Mouse (Mus musculus): Measurements from ENCODE around the gene Stpg4.

Gene Stpg4

DNA sequence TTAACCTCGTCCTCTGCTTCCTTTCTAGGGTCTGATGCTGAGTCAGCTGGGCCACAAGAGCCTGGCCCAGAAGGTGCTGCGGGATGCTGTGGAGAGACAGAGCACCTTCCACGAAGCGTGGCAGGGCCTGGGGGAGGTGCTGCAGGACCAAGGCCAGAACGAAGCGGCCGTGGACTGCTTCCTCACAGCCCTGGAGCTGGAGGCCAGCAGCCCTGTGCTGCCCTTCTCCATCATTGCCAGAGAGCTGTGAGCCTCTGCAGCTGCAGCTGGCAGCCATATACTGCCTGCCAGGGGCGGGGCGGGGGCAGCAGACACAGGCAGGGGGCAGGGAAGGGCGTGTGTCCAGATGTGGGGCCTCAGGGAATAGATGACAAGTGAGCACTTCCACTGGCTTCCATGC is 47.7 kb downstream of the Stpg4 start:
- no peak for DNase-seq (ENCODE audit: extremely low spot score, low read depth, low spot score)

DNA sequence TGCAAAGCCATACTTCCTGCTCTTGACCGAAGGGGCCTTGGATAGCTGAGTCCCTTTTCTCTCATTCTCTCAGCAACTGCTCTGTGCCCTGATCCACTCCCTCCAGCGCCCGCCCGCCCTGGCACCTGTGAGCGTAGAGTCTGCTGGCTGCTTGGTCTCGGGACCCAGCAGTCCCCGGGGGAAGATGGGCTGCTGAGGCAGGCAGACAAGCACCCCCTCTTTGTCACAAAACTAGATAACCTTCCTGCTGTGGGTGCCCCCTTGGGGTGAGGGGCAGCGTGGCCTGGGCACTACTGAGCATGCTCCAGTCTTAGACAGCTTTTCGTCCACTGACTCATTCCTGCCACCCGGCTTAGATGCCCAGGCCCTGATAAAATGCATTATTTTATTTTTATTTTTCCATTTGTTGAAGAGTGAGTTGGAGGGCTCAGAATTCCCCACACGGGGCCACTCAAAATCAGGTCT is 48.3 kb downstream of the Stpg4 start:
- no peak for DNase-seq (ENCODE audit: extremely low spot score, low read depth, low spot score)

DNA sequence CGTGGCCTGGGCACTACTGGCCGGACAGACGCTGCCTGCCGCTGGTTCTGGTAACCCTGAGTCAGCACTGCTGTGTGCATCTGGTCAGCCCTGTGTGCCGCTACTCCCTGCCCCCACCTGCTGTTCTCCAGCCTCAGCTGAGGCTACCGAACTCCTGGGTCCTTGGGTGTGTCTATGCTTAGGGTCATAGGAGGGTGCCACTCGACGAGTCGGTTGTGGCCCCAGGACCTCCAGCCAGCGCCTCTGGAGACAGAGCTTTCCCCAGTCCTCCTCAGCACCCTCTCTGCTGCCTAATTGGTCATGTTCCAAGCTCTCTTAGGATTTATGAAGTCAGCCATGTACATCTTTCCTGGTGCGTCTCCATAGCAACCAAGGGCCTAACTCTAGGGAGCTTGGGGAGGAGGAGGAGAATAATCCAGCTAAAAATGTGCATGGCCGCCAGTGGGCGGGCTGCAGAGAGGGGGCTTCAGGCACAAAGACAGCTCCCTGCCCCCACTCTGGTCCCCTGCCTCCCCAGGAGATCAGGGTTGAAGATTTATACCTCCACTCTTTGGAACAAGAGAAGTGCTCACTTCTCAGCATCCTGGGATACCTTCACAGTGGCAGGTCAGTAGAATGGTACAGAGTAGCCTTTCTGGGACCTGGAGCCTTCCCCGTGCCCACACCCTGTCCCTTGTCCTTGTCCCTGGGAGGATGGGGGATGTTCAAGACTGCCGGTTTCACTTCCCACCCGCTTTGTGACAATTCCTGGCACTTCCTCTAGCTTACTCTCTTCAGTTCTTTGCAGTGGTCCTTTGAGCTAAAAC is 49.0 kb downstream of the Stpg4 start:
- no peak for DNase-seq (ENCODE audit: extremely low spot score, low read depth, low spot score)

DNA sequence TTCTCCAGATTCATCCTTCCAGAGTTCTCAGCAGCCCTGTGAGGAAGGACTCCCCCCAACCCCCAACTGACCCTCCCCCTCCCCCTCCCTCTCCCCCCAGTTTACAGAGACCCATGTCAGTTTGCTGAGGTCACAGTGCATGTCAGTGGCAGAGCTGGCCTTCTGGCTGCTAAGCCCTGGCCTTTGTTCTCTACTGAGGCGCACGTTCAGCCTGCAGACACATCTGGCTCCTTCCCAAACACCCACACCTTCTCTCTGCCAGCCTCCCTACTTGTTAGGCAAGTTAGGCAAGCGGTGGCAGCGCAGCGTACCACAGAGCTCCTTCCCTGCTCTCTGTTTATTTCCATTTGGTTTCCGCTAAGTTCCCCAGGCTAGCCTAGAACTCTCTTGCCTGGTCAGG is 50.0 kb downstream of the Stpg4 start:
- no peak for DNase-seq (ENCODE audit: extremely low spot score, low read depth, low spot score)

DNA sequence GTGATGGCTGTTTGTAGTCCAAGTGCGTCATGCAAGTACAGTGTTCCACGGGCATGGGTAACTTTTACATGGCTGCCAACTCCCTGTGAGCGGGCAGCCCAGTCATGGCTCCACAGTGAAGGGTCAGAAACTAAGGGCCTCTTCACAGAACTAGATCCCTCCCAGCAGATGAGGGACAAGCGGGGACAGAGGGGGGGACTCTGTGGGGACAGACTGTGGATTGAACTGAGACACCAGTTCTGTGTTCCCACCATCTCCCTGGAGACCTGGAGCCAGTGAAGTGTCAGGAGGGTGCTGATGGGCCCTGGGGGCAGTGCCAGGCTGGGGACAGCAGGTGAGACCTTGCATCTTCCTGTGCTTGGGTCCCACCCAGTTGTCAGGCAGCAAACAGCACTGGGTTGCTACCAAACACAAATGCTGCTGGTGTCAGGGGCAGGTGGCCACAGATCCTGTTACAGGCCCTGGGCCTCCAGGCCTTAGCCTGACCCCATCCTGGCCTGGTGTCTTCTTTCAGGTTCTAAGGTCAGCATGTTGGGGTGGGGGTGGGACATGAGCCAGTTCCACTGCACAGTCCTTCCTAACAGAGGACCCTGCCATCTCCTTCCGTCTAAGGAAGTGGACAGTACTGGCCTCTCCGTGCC is 50.6 kb downstream of the Stpg4 start:
- DNase-seq (ENCODE audit: extremely low spot score, low read depth, low spot score), result no peak

DNA sequence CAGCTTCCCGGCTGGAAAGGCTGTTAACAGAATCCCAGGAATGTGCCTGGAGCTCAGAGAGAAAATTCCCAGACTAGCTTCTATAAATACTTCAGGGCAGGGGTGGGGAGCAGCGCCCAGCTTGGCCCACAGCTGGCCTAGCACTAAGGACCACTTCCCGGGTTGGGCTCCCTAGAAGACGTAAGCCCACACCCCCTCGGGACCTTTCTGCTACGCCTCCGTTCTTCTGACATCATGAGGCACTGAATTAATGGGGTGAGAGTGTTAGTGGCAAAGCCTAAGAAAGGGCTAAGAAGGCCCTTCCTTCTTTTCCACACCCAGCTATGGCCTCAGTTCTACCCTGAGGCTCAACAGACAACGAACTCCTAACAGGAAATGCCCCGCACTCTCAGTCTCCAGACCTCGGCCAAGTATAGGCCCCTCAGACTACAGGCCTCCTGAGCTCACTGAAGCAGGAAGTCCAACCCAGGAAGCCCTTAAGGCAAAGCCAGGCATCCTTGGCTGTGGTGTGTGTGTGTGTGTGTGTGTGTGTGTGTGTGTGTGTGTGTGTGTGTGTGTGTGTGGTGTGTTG is 51.5 kb downstream of the Stpg4 start:
- no peak for DNase-seq (ENCODE audit: extremely low spot score, low read depth, low spot score)

DNA sequence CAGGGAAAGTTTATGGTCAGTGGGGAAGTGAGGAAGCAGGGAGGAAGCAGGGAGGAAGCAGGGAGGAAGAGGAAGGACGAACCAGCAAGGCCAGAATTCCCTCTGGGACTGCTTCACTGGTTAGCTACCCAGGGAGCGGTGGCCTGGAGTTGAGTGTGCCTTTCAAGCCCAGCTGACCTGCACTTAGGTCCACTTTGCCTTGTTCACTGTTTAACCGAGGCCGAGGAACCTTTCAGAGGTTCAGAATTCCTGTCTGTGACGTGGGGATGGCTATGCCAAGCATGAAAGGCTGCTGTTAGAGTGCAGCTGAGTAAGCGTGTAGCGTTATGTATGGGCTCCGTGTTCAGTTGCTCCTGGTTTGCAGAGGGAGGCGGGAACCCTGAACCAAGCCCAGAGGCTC is 54.2 kb downstream of the Stpg4 start:
- DNase-seq (ENCODE audit: extremely low spot score, low read depth, low spot score), result no peak

DNA sequence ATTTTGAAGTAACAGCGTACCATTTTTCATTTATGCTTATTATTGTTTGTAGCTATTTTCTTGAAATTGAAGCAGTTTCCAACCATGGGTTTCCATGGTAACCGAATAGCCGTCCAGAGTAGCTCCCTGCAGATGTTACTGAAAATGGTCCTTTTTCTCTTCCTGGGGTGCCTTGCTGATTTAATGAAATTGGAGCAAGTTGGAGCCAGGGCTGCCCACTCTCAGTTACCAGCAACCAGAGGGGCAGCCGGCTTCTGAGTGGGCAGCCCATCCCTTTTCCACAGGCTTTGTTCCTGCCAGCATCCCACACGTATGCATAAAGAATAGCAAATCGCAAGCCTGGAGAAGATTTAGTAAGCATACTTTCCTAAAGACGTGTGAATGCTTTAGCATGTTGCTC is 55.4 kb downstream of the Stpg4 start:
- no peak for DNase-seq (ENCODE audit: extremely low spot score, low read depth, low spot score)

DNA sequence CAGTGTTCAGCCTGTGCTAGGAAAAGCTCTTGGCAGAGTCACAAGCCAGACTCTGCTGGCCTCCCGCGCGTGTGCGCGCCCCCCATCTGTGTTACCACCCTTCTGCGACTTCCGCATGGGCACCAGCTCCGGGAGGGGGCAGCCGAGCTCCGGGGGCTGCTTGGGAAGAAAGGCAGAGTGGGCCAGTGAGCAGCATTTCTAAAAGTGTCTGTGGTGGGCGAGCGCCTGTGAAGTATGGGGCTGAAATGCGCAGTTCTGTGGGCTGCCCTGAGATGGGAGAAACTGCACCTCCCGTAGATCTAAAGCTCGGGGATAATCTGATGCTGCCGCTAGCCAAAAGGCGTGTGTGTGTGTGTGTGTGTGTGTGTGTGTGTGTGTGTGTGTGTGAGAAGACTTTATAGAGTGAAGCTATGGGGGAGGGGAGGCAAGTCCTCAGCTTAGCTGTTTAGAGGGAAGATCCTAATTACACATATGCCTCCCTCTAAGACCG is 58.2 kb downstream of the Stpg4 start:
- DNase-seq (ENCODE audit: extremely low spot score, low read depth, low spot score), result no peak

DNA sequence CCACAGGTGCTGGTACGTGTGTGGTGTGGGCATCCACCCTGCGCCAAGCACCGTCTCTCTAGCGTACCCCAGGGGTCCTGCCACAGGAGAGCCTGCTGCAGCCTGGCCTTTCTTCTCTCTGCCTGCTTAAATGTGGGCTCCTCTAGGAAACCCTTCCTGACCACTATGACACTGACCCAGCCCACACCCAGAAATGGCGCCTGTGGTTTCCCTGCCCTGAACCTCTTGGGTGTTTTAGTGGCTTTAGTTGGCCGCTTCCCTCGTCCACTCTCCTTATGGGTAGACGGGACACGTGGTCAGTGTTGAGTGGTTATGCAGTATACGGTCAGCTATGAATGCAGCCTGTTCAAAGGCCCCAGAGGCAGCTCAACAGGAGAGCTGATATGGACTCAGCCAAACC is 59.1 kb downstream of the Stpg4 start:
- DNase-seq (ENCODE audit: extremely low spot score, low read depth, low spot score), result no peak

DNA sequence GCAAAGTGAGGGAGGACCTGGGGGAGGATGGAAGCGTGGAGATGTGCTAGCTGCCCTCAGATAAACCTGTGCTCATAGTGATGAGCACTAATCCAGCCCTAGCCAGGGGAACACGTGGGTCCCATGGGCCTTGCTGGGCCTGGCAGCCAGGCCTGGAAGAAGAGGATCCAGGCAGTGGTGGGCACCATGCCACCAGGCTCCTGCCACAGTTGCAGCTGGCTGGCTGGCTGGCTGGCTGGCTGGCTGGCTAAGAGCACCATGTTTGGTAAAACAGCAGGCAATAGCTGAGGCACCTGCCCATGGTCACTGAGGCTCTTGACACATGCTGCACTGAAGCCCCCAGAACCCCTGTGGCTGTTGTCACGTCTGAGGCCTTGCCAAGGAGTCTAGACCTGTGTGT is 59.9 kb downstream of the Stpg4 start:
- no peak for DNase-seq (ENCODE audit: extremely low spot score, low read depth, low spot score)

DNA sequence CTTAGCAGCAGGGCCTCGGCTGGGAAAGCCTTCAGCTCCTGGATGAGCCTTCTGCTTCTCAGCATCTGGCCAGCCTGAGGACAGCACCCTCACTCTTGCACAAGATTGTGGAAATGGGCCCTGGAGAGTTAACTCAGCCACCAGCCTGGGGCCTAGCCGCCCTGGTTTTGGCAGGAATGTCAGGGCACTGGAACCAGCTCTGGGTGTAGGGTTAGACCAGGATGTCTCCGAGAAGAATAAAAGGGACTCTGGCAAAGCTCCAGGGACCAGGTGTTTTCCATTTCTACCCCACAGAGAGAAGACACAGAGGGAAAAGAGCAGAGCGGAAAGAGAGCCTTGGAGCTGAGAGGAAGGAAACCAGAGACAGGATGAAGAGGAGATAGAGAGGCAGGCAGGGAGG is 60.3 kb downstream of the Stpg4 start:
- DNase-seq (ENCODE audit: extremely low spot score, low read depth, low spot score), result no peak

DNA sequence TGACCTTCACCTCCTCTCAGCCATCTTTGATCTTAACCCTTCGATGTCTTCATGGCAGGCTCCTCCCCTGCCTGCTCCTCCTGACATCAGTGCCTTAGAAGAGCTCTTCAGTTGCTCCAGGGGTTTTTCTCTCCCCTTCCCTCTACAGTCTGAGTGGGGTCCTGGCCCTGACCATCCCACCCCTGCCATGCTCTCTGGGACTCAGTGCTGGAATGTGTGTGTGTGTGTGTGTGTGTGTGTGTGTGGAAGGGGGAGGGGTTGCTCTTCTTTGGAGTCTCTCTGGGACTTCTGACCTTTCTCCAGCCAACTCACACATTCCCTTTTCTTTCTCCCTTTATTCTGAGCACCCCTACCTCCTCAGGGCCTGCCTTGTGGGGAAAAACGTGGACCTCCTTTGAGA is 61.0 kb downstream of the Stpg4 start:
- DNase-seq (ENCODE audit: extremely low spot score, low read depth, low spot score), result no peak

DNA sequence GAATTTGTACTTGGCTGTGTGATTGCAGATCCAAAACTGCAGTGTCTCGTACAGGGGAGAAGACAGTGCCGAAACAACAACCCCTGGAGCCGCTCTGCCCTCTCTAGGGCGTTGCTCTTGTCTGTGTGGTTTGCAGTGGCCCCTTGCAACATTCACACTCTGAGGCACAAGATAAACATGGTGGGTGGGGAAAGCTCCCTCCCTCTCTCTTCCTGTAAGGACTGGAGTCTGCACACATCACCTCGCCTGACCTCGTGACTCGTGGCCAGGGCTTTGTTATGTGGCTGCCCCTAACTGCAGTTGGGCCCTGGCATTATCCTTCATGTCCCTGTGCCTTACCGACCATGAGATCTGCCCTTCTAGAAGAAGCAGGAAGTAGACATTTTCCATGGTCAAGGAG is 62.3 kb downstream of the Stpg4 start:
- DNase-seq (ENCODE audit: extremely low spot score, low read depth, low spot score), result no peak

DNA sequence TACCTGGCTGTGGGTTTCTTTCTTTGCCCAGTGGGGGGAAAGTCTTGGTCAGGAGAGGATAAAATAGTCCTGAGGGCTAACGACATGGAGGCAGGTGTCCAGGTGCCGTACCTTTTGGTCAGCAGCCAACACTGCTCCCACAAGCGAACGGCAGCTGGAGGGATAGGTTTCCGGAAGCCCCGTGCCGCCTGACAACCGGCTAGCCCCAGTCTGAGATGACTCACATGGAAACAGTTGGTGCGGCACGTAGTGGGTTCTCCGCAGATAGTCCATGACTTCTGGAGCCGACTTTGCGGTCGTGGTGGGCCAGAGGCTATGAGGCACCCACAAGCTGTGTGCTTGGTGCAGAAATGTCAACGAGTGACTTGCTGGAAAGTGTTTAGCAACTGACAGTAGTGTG is 63.4 kb downstream of the Stpg4 start:
- DNase-seq (ENCODE audit: extremely low spot score, low read depth, low spot score), result no peak

DNA sequence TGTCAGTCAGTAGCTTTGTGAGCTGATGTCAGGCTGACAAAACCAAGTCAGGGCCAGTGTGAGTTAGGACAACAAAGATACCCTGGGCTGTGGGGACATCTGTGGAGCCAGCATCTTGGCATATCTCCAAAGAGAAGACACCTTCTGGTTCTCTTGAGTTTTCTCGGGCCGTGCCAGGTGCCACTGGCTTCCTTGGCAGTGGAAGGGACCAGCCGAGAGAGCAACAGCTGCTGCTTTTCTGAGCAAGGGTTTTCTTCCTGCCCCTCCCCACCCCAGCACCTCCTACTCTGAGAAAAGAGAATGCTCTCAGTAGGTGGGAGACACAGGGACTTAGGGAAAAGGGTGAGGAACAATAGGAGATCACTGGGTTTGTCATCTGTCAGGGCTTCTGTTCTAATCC is 66.4 kb downstream of the Stpg4 start:
- DNase-seq (ENCODE audit: extremely low spot score, low read depth, low spot score), result no peak

DNA sequence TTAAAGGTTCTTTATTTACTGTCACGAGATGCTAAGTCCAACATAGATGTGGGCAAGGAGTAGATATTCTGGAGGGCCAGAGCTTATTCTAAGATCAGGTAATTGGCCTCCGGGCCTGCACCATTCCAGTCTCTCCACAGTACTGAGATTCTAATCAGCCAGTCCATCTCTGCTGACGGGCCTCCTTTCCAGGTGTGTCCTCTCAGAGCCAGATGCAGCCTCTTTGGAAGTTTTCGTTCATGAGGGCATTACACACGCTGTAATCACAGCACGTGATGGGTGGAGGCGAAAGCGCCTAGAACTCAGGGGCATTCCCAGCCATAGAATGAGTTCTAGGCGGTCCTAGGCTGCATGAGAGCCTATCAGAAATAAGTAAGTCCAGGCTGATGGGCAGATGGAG is 70.0 kb downstream of the Stpg4 start:
- DNase-seq (ENCODE audit: extremely low spot score, low read depth, low spot score), result no peak

DNA sequence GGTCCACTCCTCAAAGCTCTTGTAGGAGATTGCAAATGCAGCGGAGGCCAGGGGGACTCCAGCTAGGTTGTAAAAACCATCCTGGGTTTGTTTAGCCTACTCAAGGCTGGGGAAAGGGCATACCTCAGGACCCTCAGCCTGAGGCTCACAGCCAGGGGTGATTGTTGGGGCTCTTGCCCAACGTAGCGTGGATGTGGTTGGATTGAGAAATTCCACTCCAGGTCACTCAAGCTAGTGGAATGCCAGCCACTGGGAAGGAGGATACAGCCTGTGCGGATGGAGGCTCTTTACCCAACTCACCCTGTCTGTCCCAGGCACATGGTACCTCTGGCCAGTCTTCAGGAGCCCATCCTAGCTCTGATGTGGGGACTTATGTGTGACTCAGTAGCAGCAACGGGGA is 71.3 kb downstream of the Stpg4 start:
- DNase-seq (ENCODE audit: extremely low spot score, low read depth, low spot score), result no peak

DNA sequence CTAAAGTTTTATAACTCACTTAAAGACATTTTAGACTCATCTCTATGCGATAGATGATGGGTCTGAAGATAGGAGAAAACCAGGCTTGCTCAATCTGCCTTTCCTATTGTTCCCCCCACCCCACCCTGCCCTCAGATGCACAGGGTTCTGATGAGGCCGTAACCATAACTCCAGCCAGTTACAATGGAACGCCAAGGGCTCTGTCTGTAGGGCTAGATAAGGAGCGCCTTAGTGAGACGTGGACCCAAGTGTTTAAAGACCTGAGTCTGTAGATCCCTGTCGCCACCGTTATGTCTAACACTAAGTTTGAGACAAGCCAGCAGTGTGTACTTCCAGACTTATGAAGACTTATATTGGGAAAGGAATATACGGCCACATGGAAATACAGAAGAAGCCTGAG is 72.1 kb downstream of the Stpg4 start:
- no peak for DNase-seq (ENCODE audit: extremely low spot score, low read depth, low spot score)

DNA sequence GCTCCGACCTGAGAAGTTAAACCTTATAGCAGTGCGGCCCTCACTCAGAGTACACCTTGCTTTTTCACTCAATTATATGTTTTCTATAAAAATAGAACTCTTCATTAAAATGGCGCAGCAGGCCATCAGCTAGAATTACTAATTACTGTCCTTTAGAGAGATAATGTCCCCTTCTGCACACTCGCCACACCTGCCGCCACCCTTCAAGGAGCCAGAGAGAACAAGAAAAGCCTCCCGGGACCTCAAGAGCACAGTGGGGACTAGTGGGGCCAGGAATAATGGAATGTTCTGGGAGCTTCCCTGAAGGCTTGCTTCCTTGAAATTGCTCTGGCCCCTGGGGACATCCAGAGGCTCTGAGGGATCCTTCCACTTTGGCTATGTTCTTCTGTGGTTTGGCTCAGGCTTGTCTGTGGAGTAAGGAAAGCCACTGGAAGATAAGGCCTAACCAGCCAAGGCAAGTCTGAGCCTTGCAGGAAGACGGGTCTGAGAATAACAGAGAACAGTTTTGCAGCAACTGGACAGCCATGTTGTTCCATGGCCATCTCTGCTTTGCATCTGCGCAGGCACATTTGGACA is 73.7 kb downstream of the Stpg4 start:
- DNase-seq (ENCODE audit: extremely low spot score, low read depth, low spot score), result no peak

DNA sequence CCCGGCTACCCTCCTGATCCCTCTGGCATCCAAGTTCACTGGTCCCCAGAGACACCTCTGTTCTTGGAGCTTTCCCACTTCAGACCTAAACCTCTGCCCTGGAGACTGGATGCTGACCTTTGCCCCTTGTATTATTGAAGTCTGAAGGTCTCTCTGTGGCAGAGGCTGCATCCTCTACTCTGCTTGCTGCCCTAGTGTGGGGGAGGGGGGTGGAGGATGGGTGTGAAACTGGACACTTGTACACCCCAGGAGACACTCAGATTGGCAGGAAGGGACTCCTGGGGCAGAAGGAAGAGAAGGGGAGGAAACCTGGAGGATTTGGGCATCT is 74.7 kb downstream of the Stpg4 start:
- peak; percentile 26 for DNase-seq (ENCODE audit: extremely low spot score, low read depth, low spot score)
